Mouse (Mus musculus): ENCODE data around the gene Eif2s3x. TPM values are rescaled to one million over a fixed set of nuclear protein-coding genes. Genes with fewer than 3 reads are reported as not detected.

Gene Eif2s3x
- total RNA-seq, 2 experiments from 2014 or later = 148 to 166 TPM

Other genes starting within 250 kb of the Eif2s3x start
- not detected in 2 replicates for gene AU015836, start 244.2 kb downstream of the Eif2s3x start, total RNA-seq (2014; fragmentation: Nextera tagmentation)
- gene AU015836, start 244.2 kb downstream of the Eif2s3x start, total RNA-seq (2017) = not detected in 2 replicates
- 20.9 and 26.5 TPM in 2 replicates for gene Zfx, start 89.2 kb downstream of the Eif2s3x start, total RNA-seq (2014; fragmentation: Nextera tagmentation)
- 35.5 and 39.8 TPM in 2 replicates for gene Zfx, start 89.2 kb downstream of the Eif2s3x start, total RNA-seq (2017)
- gene Klhl15, start 21.7 kb upstream of the Eif2s3x start, total RNA-seq (2014; fragmentation: Nextera tagmentation) = 8.2 and 15.5 TPM in 2 replicates
- gene Klhl15, start 21.7 kb upstream of the Eif2s3x start, total RNA-seq (2017) = 10.0 and 10.3 TPM in 2 replicates
- gene Fam90a1b, start 153.9 kb upstream of the Eif2s3x start, total RNA-seq (2014; fragmentation: Nextera tagmentation) = not detected in 2 replicates
- gene Fam90a1b, start 153.9 kb upstream of the Eif2s3x start, total RNA-seq (2017) = not detected in 2 replicates
- 22.9 and 47.4 TPM in 2 replicates for gene Apoo, start 154.3 kb upstream of the Eif2s3x start, total RNA-seq (2014; fragmentation: Nextera tagmentation)
- 18.1 and 19.5 TPM in 2 replicates for gene Apoo, start 154.3 kb upstream of the Eif2s3x start, total RNA-seq (2017)

Measured in granulocyte monocyte progenitor cell, adult 5-6 weeks (primary cell).